11 mouse cellular contexts compared by ENCODE assay signal in the genomic region with DNA sequence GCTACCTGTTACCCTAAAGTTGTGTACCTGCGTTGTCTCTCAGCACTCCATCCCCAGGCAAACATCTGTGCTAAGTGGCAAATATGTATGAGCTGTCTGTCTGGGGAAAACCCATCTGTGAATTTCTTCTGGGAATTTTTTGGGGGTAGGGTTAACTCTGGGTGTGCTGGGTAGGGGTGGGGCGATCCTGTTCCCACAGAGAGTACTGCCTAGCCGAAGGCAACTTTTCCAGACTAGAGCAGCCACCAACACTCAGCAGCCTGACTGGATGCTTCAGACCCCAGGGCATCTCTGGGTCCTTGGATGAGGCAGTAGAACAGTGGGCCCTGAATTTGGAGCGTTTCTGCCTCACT. TPM values are rescaled to one million over a fixed set of nuclear protein-coding genes. Genes with fewer than 3 reads are reported as not detected.
DNase-seq lines count a peak whose midpoint lies in the region; ATAC-seq and TF ChIP-seq lines count a peak whose summit lies in the region.
"Had no signal": no experiment of that assay in that cellular context is flagged by ENCODE, and none has a peak within 500 bp of the region (broad histone marks: within the 10 kb centered on the region; RNA-seq: fewer than 3 reads in every experiment).

No protein-coding gene starts in this region.

- TF ChIP-seq CTCF in ES-Bruce4 (IDR thresholded peaks at IDR 0.05; ENCODE audit: low read depth, low read length) = no peak
- no peak for TF ChIP-seq CTCF in hindbrain, postnatal 0 days (IDR thresholded peaks at IDR 0.05; ENCODE audit: low read depth)

- peaks cover 73% of the 10 kb centered on the region for H3K4me1 ChIP-seq in forebrain, embryonic 10.5 days
- peaks cover 39% of the 10 kb centered on the region for H3K4me1 ChIP-seq in forebrain, embryonic 12.5 days
- H3K4me1 ChIP-seq in kidney, embryonic 15.5 days = peaks cover 74% of the 10 kb centered on the region
- peaks cover 2% of the 10 kb centered on the region for H3K4me1 ChIP-seq in ES-Bruce4 (ENCODE audit: control insufficient read depth, insufficient read depth, low read length)
- H3K4me1 ChIP-seq in hindbrain, postnatal 0 days (ENCODE audit: insufficient read depth, low read length) = peaks cover 14% of the 10 kb centered on the region; the same call in 1 of the 2 replicates

- no peaks in the 10 kb centered on the region for H3K9me3 ChIP-seq in forebrain, embryonic 10.5 days
- H3K9me3 ChIP-seq in forebrain, embryonic 12.5 days = no peaks in the 10 kb centered on the region
- H3K9me3 ChIP-seq in kidney, embryonic 15.5 days (replicated peaks) = no peaks in the 10 kb centered on the region
- H3K9me3 ChIP-seq in ES-Bruce4 (replicated peaks; ENCODE audit: control insufficient read depth, insufficient read depth, low read length, poor library complexity, severe bottlenecking) = no peaks in the 10 kb centered on the region
- H3K9me3 ChIP-seq in hindbrain, postnatal 0 days (ENCODE audit: low read length) = no peaks in the 10 kb centered on the region
- H3K9me3 ChIP-seq: liver, embryonic 15.5 days; stomach, embryonic 15.5 days had no signal

- H3K36me3 ChIP-seq in forebrain, embryonic 10.5 days (replicated peaks) = no peaks in the 10 kb centered on the region
- H3K36me3 ChIP-seq in forebrain, embryonic 12.5 days (replicated peaks) = no peaks in the 10 kb centered on the region
- H3K36me3 ChIP-seq in kidney, embryonic 15.5 days = no peaks in the 10 kb centered on the region
- H3K36me3 ChIP-seq in ES-Bruce4 (ENCODE audit: control insufficient read depth, insufficient read depth, low read length, poor library complexity, severe bottlenecking) = no peaks in the 10 kb centered on the region
- no peaks in the 10 kb centered on the region for H3K36me3 ChIP-seq in hindbrain, postnatal 0 days (ENCODE audit: insufficient read depth, low read length)
- H3K36me3 ChIP-seq: liver, embryonic 15.5 days; stomach, embryonic 15.5 days had no signal

- no peak overlapping the region; the same call in 1 of the 2 replicates for H3K9ac ChIP-seq in forebrain, embryonic 12.5 days
- no peak overlapping the region for H3K9ac ChIP-seq in kidney, embryonic 15.5 days
- 0 out of 2 replicates have a peak overlapping the region, but pooled peaks have one; percentile 12 for H3K9ac ChIP-seq in ES-Bruce4 (ENCODE audit: low read depth, poor library complexity, severe bottlenecking)
- no peak overlapping the region for H3K9ac ChIP-seq in hindbrain, postnatal 0 days (replicated peaks; ENCODE audit: low read length)
- H3K9ac ChIP-seq: liver, embryonic 15.5 days; stomach, embryonic 15.5 days had no signal

- no peak for ATAC-seq in forebrain, embryonic 12.5 days (ENCODE audit: low FRiP score)
- no peak for ATAC-seq in kidney, embryonic 15.5 days (replicated peaks; ENCODE audit: low FRiP score)
- ATAC-seq in hindbrain, postnatal 0 days = no peak

- H3K27ac ChIP-seq in forebrain, embryonic 10.5 days = peak overlapping the region; percentile 60; the same call in 1 of the 2 replicates
- H3K27ac ChIP-seq in forebrain, embryonic 12.5 days = no peak overlapping the region
- H3K27ac ChIP-seq in kidney, embryonic 15.5 days = peak overlapping the region; percentile 95; the same call in 1 of the 2 replicates
- no peak overlapping the region for H3K27ac ChIP-seq in ES-Bruce4 (ENCODE audit: insufficient read depth, low read length)
- H3K27ac ChIP-seq in hindbrain, postnatal 0 days = no peak overlapping the region

- no peak overlapping the region for H3K4me2 ChIP-seq in forebrain, embryonic 12.5 days
- no peak overlapping the region for H3K4me2 ChIP-seq in kidney, embryonic 15.5 days
- 0 out of 2 replicates have a peak overlapping the region, but pooled peaks have one; percentile 89 for H3K4me2 ChIP-seq in hindbrain, postnatal 0 days (ENCODE audit: low read depth, low read length)

- intact Hi-C loops in gastrocnemius, postnatal 36 days (cut with DNase I) = loop anchor here (1.0 kb wide), 1 partner anchor 33 kb away; no protein-coding TSS in a partner anchor

- TF ChIP-seq EP300 in ES-Bruce4 (IDR thresholded peaks at IDR 0.05; ENCODE audit: insufficient read depth, low read depth, low read length) = no peak

- no peak overlapping the region for H3K4me3 ChIP-seq in forebrain, embryonic 10.5 days
- no peak overlapping the region for H3K4me3 ChIP-seq in forebrain, embryonic 12.5 days (replicated peaks)
- H3K4me3 ChIP-seq in kidney, embryonic 15.5 days (replicated peaks) = no peak overlapping the region
- no peak overlapping the region for H3K4me3 ChIP-seq in ES-Bruce4 (ENCODE audit: low read depth, low read length)
- H3K4me3 ChIP-seq in hindbrain, postnatal 0 days (ENCODE audit: low read length) = no peak overlapping the region
- H3K4me3 ChIP-seq: liver, embryonic 15.5 days had no signal

- 30% methylated on average over 4 of the region's 4 CpGs for WGBS in forebrain, embryonic 10.5 days
- WGBS in forebrain, embryonic 12.5 days = 28% methylated on average over 4 of the region's 4 CpGs
- WGBS in kidney, embryonic 15.5 days = 20% methylated on average over 4 of the region's 4 CpGs
- WGBS in hindbrain, postnatal 0 days = 23% methylated on average over 4 of the region's 4 CpGs

- peaks cover 63% of the 10 kb centered on the region for H3K27me3 ChIP-seq in forebrain, embryonic 10.5 days (ENCODE audit: poor library complexity, severe bottlenecking)
- H3K27me3 ChIP-seq in forebrain, embryonic 12.5 days = peaks cover 53% of the 10 kb centered on the region
- peaks cover 4% of the 10 kb centered on the region; the same call in 1 of the 2 replicates for H3K27me3 ChIP-seq in kidney, embryonic 15.5 days
- no peaks in the 10 kb centered on the region for H3K27me3 ChIP-seq in ES-Bruce4 (ENCODE audit: control insufficient read depth, insufficient read depth, low read length, poor library complexity, severe bottlenecking)
- H3K27me3 ChIP-seq in hindbrain, postnatal 0 days (ENCODE audit: insufficient read depth, low read length) = no peaks in the 10 kb centered on the region
- H3K27me3 ChIP-seq: stomach, embryonic 15.5 days had no signal

- no peak for DNase-seq in forebrain, embryonic 10.5 days (ENCODE audit: extremely low spot score, low spot score)
- no peak for DNase-seq in kidney, postnatal 36 days
- DNase-seq in hindbrain, postnatal 0 days (ENCODE audit: low spot score) = no peak
- no peak for DNase-seq in gastrocnemius, postnatal 36 days
- DNase-seq in cerebellum, postnatal 10 days = no peak

- no peak for TF ChIP-seq POLR2A in ES-Bruce4 (IDR thresholded peaks at IDR 0.05; ENCODE audit: insufficient read depth, low read length)

RNA-seq across cellular contexts. Expression of a gene that starts 1.3 kb away (rescaled TPM):
- 12.9 and 13.2 TPM in 2 replicates for polyA plus RNA-seq in forebrain, embryonic 10.5 days (2016; fragmentation: Nextera tagmentation; extraction: Ambion mirVana)
- polyA plus RNA-seq in forebrain, embryonic 12.5 days (2016; fragmentation: Nextera tagmentation; extraction: Ambion mirVana) = 9.7 and 12.6 TPM in 2 replicates
- polyA plus RNA-seq in kidney, embryonic 15.5 days (2015; fragmentation: Nextera tagmentation; extraction: Ambion mirVana) = 66.0 and 66.6 TPM in 2 replicates
- polyA plus RNA-seq in ES-Bruce4 (2011; ENCODE audit: insufficient read depth, insufficient read length, low read depth, missing spikeins) = 8.3 and 11.0 TPM in 2 replicates
- 3.9 and 5.9 TPM in 2 replicates for total RNA-seq in hindbrain, postnatal 0 days (2014; rRNA removed)
- 7.4 and 10.9 TPM in 2 replicates for polyA plus RNA-seq in hindbrain, postnatal 0 days (2015; fragmentation: Nextera tagmentation; extraction: Ambion mirVana)
- total RNA-seq in gastrocnemius, postnatal 36 days (2021) = 10 to 100 TPM; 10.1 to 11.5 TPM
- polyA plus RNA-seq: inflammation-experienced regulatory T-cells, adult 6 months had no signal

RNA-seq across cellular contexts. Expression of a gene that starts 11.9 kb away (rescaled TPM):
- 25.1 and 26.0 TPM in 2 replicates for polyA plus RNA-seq in forebrain, embryonic 10.5 days (2016; fragmentation: Nextera tagmentation; extraction: Ambion mirVana)
- 28.6 and 29.7 TPM in 2 replicates for polyA plus RNA-seq in forebrain, embryonic 12.5 days (2016; fragmentation: Nextera tagmentation; extraction: Ambion mirVana)
- 58.0 and 59.9 TPM in 2 replicates for polyA plus RNA-seq in kidney, embryonic 15.5 days (2015; fragmentation: Nextera tagmentation; extraction: Ambion mirVana)
- polyA plus RNA-seq in ES-Bruce4 (2011; ENCODE audit: insufficient read depth, insufficient read length, low read depth, missing spikeins) = 34.5 and 35.7 TPM in 2 replicates
- 30.1 and 30.8 TPM in 2 replicates for total RNA-seq in hindbrain, postnatal 0 days (2014; rRNA removed)
- polyA plus RNA-seq in hindbrain, postnatal 0 days (2015; fragmentation: Nextera tagmentation; extraction: Ambion mirVana) = 47.2 and 49.1 TPM in 2 replicates
- total RNA-seq in gastrocnemius, postnatal 36 days (2021) = 1 to 10 TPM; 8.3 to 9.1 TPM

RNA-seq across cellular contexts. Expression of a gene that starts 23.1 kb away (rescaled TPM):
- polyA plus RNA-seq in forebrain, embryonic 10.5 days (2016; fragmentation: Nextera tagmentation; extraction: Ambion mirVana) = 76.7 and 78.6 TPM in 2 replicates
- 79.1 and 84.3 TPM in 2 replicates for polyA plus RNA-seq in forebrain, embryonic 12.5 days (2016; fragmentation: Nextera tagmentation; extraction: Ambion mirVana)
- polyA plus RNA-seq in kidney, embryonic 15.5 days (2015; fragmentation: Nextera tagmentation; extraction: Ambion mirVana) = 149 and 153 TPM in 2 replicates
- 36.7 and 59.9 TPM in 2 replicates for polyA plus RNA-seq in ES-Bruce4 (2011; ENCODE audit: insufficient read depth, insufficient read length, low read depth, missing spikeins)
- total RNA-seq in hindbrain, postnatal 0 days (2014; rRNA removed) = 295 and 347 TPM in 2 replicates
- polyA plus RNA-seq in hindbrain, postnatal 0 days (2015; fragmentation: Nextera tagmentation; extraction: Ambion mirVana) = 95.5 and 97.8 TPM in 2 replicates
- total RNA-seq in gastrocnemius, postnatal 36 days (2021) = 10 to 100 TPM; 16.6 to 23.2 TPM

RNA-seq across cellular contexts. Expression of a gene that starts 36.2 kb away (rescaled TPM):
- 4.4 and 5.4 TPM in 2 replicates for polyA plus RNA-seq in forebrain, embryonic 10.5 days (2016; fragmentation: Nextera tagmentation; extraction: Ambion mirVana)
- polyA plus RNA-seq in forebrain, embryonic 12.5 days (2016; fragmentation: Nextera tagmentation; extraction: Ambion mirVana) = 25.1 and 26.6 TPM in 2 replicates
- polyA plus RNA-seq in kidney, embryonic 15.5 days (2015; fragmentation: Nextera tagmentation; extraction: Ambion mirVana) = 3.4 and 5.2 TPM in 2 replicates
- 5.7 and 7.1 TPM in 2 replicates for polyA plus RNA-seq in ES-Bruce4 (2011; ENCODE audit: insufficient read depth, insufficient read length, low read depth, missing spikeins)
- 97.9 and 101 TPM in 2 replicates for total RNA-seq in hindbrain, postnatal 0 days (2014; rRNA removed)
- 42.9 and 49.8 TPM in 2 replicates for polyA plus RNA-seq in hindbrain, postnatal 0 days (2015; fragmentation: Nextera tagmentation; extraction: Ambion mirVana)
- total RNA-seq in gastrocnemius, postnatal 36 days (2021) = under 1 TPM; 0.15 to 0.17 TPM

RNA-seq across cellular contexts. Expression of a gene that starts 36.5 kb away (rescaled TPM):
- 260 and 275 TPM in 2 replicates for polyA plus RNA-seq in forebrain, embryonic 10.5 days (2016; fragmentation: Nextera tagmentation; extraction: Ambion mirVana)
- polyA plus RNA-seq in forebrain, embryonic 12.5 days (2016; fragmentation: Nextera tagmentation; extraction: Ambion mirVana) = 249 and 252 TPM in 2 replicates
- 309 and 321 TPM in 2 replicates for polyA plus RNA-seq in kidney, embryonic 15.5 days (2015; fragmentation: Nextera tagmentation; extraction: Ambion mirVana)
- 163 and 164 TPM in 2 replicates for polyA plus RNA-seq in ES-Bruce4 (2011; ENCODE audit: insufficient read depth, insufficient read length, low read depth, missing spikeins)
- 74.9 and 111 TPM in 2 replicates for total RNA-seq in hindbrain, postnatal 0 days (2014; rRNA removed)
- 250 and 268 TPM in 2 replicates for polyA plus RNA-seq in hindbrain, postnatal 0 days (2015; fragmentation: Nextera tagmentation; extraction: Ambion mirVana)
- 10 to 100 TPM; 58.3 to 63.3 TPM for total RNA-seq in gastrocnemius, postnatal 36 days (2021)

Comparison
In these comparisons a context has a peak if more than half of its experiments do, and no peak if none do; other contexts are left out.
1. H3K27ac ChIP-seq: peak in forebrain, embryonic 10.5 days (single experiment) and kidney, embryonic 15.5 days (single experiment); none in forebrain, embryonic 12.5 days (single experiment), ES-Bruce4 (single experiment) and hindbrain, postnatal 0 days (single experiment).